Mouse (Mus musculus): ENCODE measurements around the gene Cib2.

Cib2 gene

GRCm38 (mm10) chr9:54527694-54528093 is 32.3 kb downstream of the Cib2 start:
- Histone ChIP-seq H3K36me3 (ENCODE audit: insufficient read depth, low read length) (no peaks in the 10 kb centered on the region), H3K4me3 (replicated peaks; ENCODE audit: low read length) (no peak overlapping the region), H3K9me3 (ENCODE audit: low read length) (no peaks in the 10 kb centered on the region), H3K4me1 (replicated peaks; ENCODE audit: low read depth, low read length) (no peaks in the 10 kb centered on the region), H3K27me3 (ENCODE audit: insufficient read depth, low read length) (peaks cover 3% of the 10 kb centered on the region; the same call in 1 of the 2 replicates)
- TF ChIP-seq CTCF (conservative IDR thresholded peaks at IDR 0.05; ENCODE audit: low read length) (no peak), NANOG (IDR thresholded peaks at IDR 0.05; ENCODE audit: borderline replicate concordance, low read length) (no peak), POU5F1 (IDR thresholded peaks at IDR 0.05; ENCODE audit: borderline replicate concordance, low read length) (no peak)

- H3K4me3 ChIP-seq (replicated peaks; ENCODE audit: low read length), result no peak overlapping the region
- peaks cover 3% of the 10 kb centered on the region; the same call in 1 of the 2 replicates for H3K27me3 ChIP-seq (ENCODE audit: insufficient read depth, low read length)
- H3K36me3 ChIP-seq (ENCODE audit: insufficient read depth, low read length), result no peaks in the 10 kb centered on the region
- no peaks in the 10 kb centered on the region for H3K9me3 ChIP-seq (ENCODE audit: low read length)
- TF ChIP-seq POU5F1 (IDR thresholded peaks at IDR 0.05; ENCODE audit: borderline replicate concordance, low read length) (no peak), NANOG (IDR thresholded peaks at IDR 0.05; ENCODE audit: borderline replicate concordance, low read length) (no peak), CTCF (conservative IDR thresholded peaks at IDR 0.05; ENCODE audit: low read length) (no peak)
- H3K4me1 ChIP-seq (replicated peaks; ENCODE audit: low read depth, low read length), result no peaks in the 10 kb centered on the region
These were observed 39.7 kb downstream of the Cib2 start for GRCm38 (mm10) chr9:54520286-54520685.

- H3K4me1 ChIP-seq (replicated peaks; ENCODE audit: low read depth, low read length), result no peaks in the 10 kb centered on the region
- peaks cover 3% of the 10 kb centered on the region; the same call in 1 of the 2 replicates for H3K27me3 ChIP-seq (ENCODE audit: insufficient read depth, low read length)
- no peak overlapping the region for H3K4me3 ChIP-seq (replicated peaks; ENCODE audit: low read length)
- no peak for TF ChIP-seq NANOG (IDR thresholded peaks at IDR 0.05; ENCODE audit: borderline replicate concordance, low read length)
- TF ChIP-seq CTCF (conservative IDR thresholded peaks at IDR 0.05; ENCODE audit: low read length), result no peak
- no peak for TF ChIP-seq POU5F1 (IDR thresholded peaks at IDR 0.05; ENCODE audit: borderline replicate concordance, low read length)
- H3K36me3 ChIP-seq (ENCODE audit: insufficient read depth, low read length), result no peaks in the 10 kb centered on the region
- H3K9me3 ChIP-seq (ENCODE audit: low read length), result no peaks in the 10 kb centered on the region
These were observed 41.1 kb downstream of the Cib2 start for GRCm38 (mm10) chr9:54518921-54519320.

GRCm38 (mm10) chr9:54515991-54516390 is 44.0 kb downstream of the Cib2 start:
- no peak overlapping the region for H3K4me3 ChIP-seq (replicated peaks; ENCODE audit: low read length)
- no peaks in the 10 kb centered on the region for H3K4me1 ChIP-seq (replicated peaks; ENCODE audit: low read depth, low read length)
- TF ChIP-seq POU5F1 (IDR thresholded peaks at IDR 0.05; ENCODE audit: borderline replicate concordance, low read length) (no peak), NANOG (IDR thresholded peaks at IDR 0.05; ENCODE audit: borderline replicate concordance, low read length) (no peak), CTCF (conservative IDR thresholded peaks at IDR 0.05; ENCODE audit: low read length) (no peak)
- H3K9me3 ChIP-seq (ENCODE audit: low read length), result no peaks in the 10 kb centered on the region
- no peaks in the 10 kb centered on the region for H3K36me3 ChIP-seq (ENCODE audit: insufficient read depth, low read length)
- H3K27me3 ChIP-seq (ENCODE audit: insufficient read depth, low read length), result no peaks in the 10 kb centered on the region

GRCm38 (mm10) chr9:54502873-54503272 is 57.1 kb downstream of the Cib2 start:
- no peaks in the 10 kb centered on the region for H3K9me3 ChIP-seq (ENCODE audit: low read length)
- no peaks in the 10 kb centered on the region for H3K36me3 ChIP-seq (ENCODE audit: insufficient read depth, low read length)
- H3K4me1 ChIP-seq (replicated peaks; ENCODE audit: low read depth, low read length), result peaks cover 22% of the 10 kb centered on the region
- peaks cover 29% of the 10 kb centered on the region for H3K27me3 ChIP-seq (ENCODE audit: insufficient read depth, low read length)
- no peak overlapping the region for H3K4me3 ChIP-seq (replicated peaks; ENCODE audit: low read length)
- TF ChIP-seq NANOG (IDR thresholded peaks at IDR 0.05; ENCODE audit: borderline replicate concordance, low read length), result no peak
- TF ChIP-seq CTCF (conservative IDR thresholded peaks at IDR 0.05; ENCODE audit: low read length), result no peak
- TF ChIP-seq POU5F1 (IDR thresholded peaks at IDR 0.05; ENCODE audit: borderline replicate concordance, low read length), result no peak

- peak overlapping the region; percentile 91 for H3K4me3 ChIP-seq (replicated peaks; ENCODE audit: low read length)
- peaks cover 29% of the 10 kb centered on the region for H3K27me3 ChIP-seq (ENCODE audit: insufficient read depth, low read length)
- H3K36me3 ChIP-seq (ENCODE audit: insufficient read depth, low read length), result no peaks in the 10 kb centered on the region
- H3K4me1 ChIP-seq (replicated peaks; ENCODE audit: low read depth, low read length), result peaks cover 22% of the 10 kb centered on the region
- no peak for TF ChIP-seq NANOG (IDR thresholded peaks at IDR 0.05; ENCODE audit: borderline replicate concordance, low read length)
- no peak for TF ChIP-seq CTCF (conservative IDR thresholded peaks at IDR 0.05; ENCODE audit: low read length)
- no peak for TF ChIP-seq POU5F1 (IDR thresholded peaks at IDR 0.05; ENCODE audit: borderline replicate concordance, low read length)
- no peaks in the 10 kb centered on the region for H3K9me3 ChIP-seq (ENCODE audit: low read length)
These were observed 57.9 kb downstream of the Cib2 start for GRCm38 (mm10) chr9:54502111-54502495.

GRCm38 (mm10) chr9:54501453-54502110 is 58.4 kb downstream of the Cib2 start, which contains the start of gene Dmxl2:
Gene Dmxl2 (minus strand): TSS chr9:54501626.
- no peak for TF ChIP-seq CTCF (conservative IDR thresholded peaks at IDR 0.05; ENCODE audit: low read length)
- no peak for TF ChIP-seq NANOG (IDR thresholded peaks at IDR 0.05; ENCODE audit: borderline replicate concordance, low read length)
- Histone ChIP-seq H3K4me1 (replicated peaks; ENCODE audit: low read depth, low read length) (peaks cover 22% of the 10 kb centered on the region), H3K9me3 (ENCODE audit: low read length) (no peaks in the 10 kb centered on the region), H3K27me3 (ENCODE audit: insufficient read depth, low read length) (peaks cover 29% of the 10 kb centered on the region), H3K36me3 (ENCODE audit: insufficient read depth, low read length) (no peaks in the 10 kb centered on the region), H3K4me3 (replicated peaks; ENCODE audit: low read length) (peak within 1 kb of the TSS; percentile 91)

GRCm38 (mm10) chr9:54500832-54501452 is 59.1 kb downstream of the Cib2 start:
- H3K9me3 ChIP-seq (ENCODE audit: low read length), result no peaks in the 10 kb centered on the region
- H3K27me3 ChIP-seq (ENCODE audit: insufficient read depth, low read length), result peaks cover 29% of the 10 kb centered on the region
- TF ChIP-seq CTCF (conservative IDR thresholded peaks at IDR 0.05; ENCODE audit: low read length), result no peak
- TF ChIP-seq POU5F1 (IDR thresholded peaks at IDR 0.05; ENCODE audit: borderline replicate concordance, low read length), result no peak
- TF ChIP-seq NANOG (IDR thresholded peaks at IDR 0.05; ENCODE audit: borderline replicate concordance, low read length), result no peak
- no peaks in the 10 kb centered on the region for H3K36me3 ChIP-seq (ENCODE audit: insufficient read depth, low read length)
- H3K4me3 ChIP-seq (replicated peaks; ENCODE audit: low read length), result peak overlapping the region; percentile 91
- peaks cover 22% of the 10 kb centered on the region for H3K4me1 ChIP-seq (replicated peaks; ENCODE audit: low read depth, low read length)
